Mouse (Mus musculus): ENCODE measurements around the gene Mdn1.

Gene Mdn1

GRCm38 (mm10) chr4:32787110-32787509, 130.2 kb downstream of the Mdn1 start:
- no peak for DNase-seq (ENCODE audit: extremely low read depth, low read depth)

- DNase-seq (ENCODE audit: extremely low read depth, low read depth), result no peak
Measured at GRCm38 (mm10) chr4:32789020-32789419, 132.1 kb downstream of the Mdn1 start.

- DNase-seq (ENCODE audit: extremely low read depth, low read depth), result no peak
Measured at GRCm38 (mm10) chr4:32798976-32799375, 142.1 kb downstream of the Mdn1 start.

- peak; percentile 65 for DNase-seq (ENCODE audit: extremely low read depth, low read depth)
Measured at GRCm38 (mm10) chr4:32799966-32800576, 143.2 kb downstream of the Mdn1 start, which contains the start of gene Lyrm2. Lyrm2 (plus strand) TSS chr4:32800253.

- peak; percentile 9 for DNase-seq (ENCODE audit: extremely low read depth, low read depth)
Measured at GRCm38 (mm10) chr4:32800577-32801170, 143.8 kb downstream of the Mdn1 start.

GRCm38 (mm10) chr4:32817478-32817877, 160.6 kb downstream of the Mdn1 start:
- DNase-seq (ENCODE audit: extremely low read depth, low read depth), result no peak

GRCm38 (mm10) chr4:32820676-32821075, 163.8 kb downstream of the Mdn1 start:
- no peak for DNase-seq (ENCODE audit: extremely low read depth, low read depth)

- DNase-seq (ENCODE audit: extremely low read depth, low read depth), result no peak
Measured at GRCm38 (mm10) chr4:32824254-32824653, 167.3 kb downstream of the Mdn1 start.

Measured in MEL-GATA-1-ER (cell line).